Mouse (Mus musculus) megakaryocyte-erythroid progenitor cell, adult 5-6 weeks (primary cell): ENCODE measurements around the gene Fpgs. TPM values are rescaled to one million over a fixed set of nuclear protein-coding genes. Genes with fewer than 3 reads are reported as not detected.

Experiments
- ATAC-seq: replicated peaks from 2 replicates; pipeline ENCODE4 v1.8.0; 2016; ENCODE audit warnings: mild to moderate bottlenecking, inconsistent platforms; ENCODE audit not compliant: severe bottlenecking, poor library complexity, low FRiP score, low TSS enrichment
- total RNA-seq, 2 experiments: library from RNA; stranded (forward) in 1 of 2; stranded (reverse) in 1 of 2; fragments of 200-1000, 215-1000 nt in 1 of 2; fragments of >200 nt in 1 of 2; fragmentation: Nextera tagmentation in 1 of 2; gene quantifications; 2 replicates each; pipeline ENCODE4 v1.2.3; 2014 to 2017

Gene Fpgs
- total RNA-seq, 2 experiments from 2014 or later = 66.1 to 96.1 TPM

DNA sequence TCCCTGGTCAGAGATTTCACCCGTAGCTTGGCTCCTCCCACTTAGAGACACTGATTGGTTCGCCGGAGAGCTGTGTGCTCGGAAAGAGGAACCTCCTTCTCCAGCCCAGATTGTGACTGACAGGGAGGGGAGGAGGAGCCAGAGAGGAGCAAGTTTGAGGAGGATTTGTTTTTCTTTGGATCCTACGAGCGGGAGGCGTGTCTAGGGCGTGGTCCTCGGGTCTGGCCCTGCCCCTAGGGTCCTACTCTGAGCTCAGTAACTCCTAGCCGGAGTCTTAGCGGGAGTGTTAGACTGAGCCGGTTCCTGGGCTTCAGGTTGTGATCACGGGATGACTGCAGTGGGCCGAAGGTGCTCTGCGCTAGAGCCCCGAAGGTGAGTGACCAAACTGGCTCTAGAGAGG lies 23.5 kb upstream of the Fpgs start:
- ATAC-seq = peak; percentile 99

DNA sequence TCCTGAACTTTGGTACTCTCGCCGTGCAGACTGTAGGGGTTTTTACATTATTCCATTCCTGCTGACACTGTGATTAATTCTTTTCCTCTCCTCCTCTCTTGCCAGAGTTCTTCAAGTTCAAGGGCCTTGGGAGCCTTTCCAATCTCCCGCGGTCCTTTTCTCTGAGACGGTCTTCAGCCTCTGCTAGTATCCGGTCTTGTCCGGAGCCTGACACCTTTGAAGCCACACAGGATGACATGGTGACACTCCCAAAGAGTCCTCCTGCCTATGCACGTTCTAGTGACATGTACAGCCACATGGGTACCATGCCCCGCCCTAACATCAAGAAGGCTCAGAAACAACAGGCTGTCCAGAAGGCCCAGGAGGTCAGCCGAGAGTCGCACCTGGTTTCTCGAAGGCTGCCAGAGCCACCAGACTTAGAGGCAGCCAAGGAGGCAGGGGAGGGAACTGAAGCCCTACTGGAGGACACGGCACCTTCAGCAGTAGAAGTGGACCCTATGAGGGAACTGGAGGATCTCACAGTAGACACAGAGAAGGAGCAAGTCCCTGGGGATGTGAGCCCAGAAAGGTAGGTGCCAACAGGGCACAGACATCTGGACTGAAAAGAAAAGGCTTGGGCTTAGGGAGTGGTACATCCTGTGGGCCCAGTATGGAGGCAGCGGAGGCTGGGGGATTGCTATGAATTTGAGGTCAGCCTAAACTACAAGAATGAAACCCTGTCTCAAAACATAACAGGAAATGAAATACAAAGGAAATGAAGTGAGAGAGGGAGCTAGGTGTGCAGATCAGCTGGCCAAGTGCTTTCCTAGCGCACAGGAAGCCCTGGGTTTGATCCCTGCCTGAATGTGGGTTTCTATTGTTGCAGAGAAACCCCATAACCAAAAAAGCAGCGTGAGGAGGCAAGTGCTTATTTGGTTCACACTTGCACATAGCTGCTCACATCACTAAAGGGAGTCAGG lies 21.2 kb upstream of the Fpgs start:
- ATAC-seq = no peak

DNA sequence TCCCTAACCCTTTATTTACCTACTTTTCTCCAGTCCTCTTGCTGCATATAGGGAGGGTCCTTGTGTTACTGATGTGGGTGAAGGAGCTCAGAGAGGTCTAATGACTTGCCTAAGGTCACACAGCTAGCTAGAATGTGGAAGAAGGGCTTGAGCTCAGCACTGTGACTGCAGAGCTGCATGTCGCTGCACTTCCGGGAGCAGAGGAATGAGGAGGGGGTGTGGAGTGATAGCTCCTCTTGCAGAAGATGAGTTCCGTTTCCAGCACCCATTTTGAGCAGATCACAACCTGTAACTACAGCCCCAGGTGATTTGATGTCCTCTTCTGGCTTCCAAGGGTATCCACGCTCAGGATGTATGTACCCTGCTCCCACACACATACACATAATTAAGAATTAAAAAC lies 20.2 kb upstream of the Fpgs start:
- no peak for ATAC-seq

DNA sequence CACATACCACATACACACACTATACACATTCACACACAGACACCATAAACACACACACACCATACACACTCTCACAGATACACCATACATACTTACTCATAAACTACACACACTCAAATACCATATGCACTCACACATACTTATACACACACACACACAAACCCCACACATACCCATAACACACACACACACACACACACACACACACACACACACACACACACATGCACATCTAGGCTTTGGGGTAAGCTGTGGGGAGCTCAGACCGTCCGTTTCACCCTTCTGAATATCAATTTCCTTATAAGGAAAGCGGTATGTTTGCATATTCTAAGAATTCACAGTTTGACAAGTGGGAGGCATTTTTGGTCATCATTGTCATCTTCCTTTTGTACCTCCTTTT lies 18.6 kb upstream of the Fpgs start:
- ATAC-seq = no peak

DNA sequence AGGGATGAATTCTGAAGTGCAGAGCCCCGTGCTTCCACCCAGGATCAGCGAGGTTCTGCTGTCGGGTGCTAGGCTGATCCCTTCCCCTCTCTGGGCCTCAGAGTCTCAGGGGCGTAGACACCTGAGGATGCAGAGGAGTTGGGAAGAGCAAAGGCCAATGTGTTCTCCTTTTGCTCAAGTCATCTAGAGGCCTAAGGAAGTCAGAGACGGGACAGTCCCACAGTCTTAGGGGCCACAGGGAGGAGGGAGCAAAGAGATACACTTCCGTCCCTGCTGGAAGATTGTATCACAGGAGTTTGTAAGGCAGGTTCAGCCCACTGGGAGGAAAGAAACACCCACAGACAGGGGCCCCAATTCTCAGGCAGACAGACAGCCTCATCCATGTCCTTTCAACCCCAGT lies 18.1 kb upstream of the Fpgs start:
- ATAC-seq = 0 out of 2 replicates have a peak, but pooled peaks have one; percentile 35

DNA sequence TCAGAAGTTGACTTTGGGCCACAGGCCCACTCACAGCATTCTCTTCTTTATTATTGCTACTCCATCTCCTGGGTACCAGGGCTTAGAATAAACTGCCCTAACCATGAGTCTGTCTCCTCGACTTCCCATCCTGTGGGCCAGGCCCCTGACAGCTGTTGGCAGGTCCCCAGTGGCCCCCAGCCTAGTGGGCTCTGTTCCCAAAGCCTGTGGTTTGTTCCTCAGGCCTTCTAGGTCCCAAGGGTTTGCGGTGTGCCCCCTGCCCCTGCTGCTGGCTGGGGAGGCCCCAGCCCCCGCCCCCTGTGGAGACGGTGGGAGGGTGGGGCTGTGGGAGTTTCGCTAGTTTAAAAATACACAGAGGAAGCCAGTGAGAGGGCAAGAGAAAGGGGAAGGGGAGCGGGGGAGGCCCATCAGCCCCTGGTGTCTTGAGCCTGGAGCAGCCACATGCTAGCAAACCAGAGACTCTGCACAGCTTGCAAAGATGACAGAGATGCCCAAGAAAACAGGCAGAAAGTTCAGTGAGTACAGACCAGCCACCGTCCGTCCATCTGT lies 16.8 kb upstream of the Fpgs start, which contains the start of gene Sh2d3c:
Gene Sh2d3c (plus strand): TSS at position 375 of the 549 bp plus-strand sequence.
- no peak for ATAC-seq

- no peak for ATAC-seq
Measured at GRCm38 (mm10) chr2:32720053-32720452, 16.1 kb upstream of the Fpgs start.

DNA sequence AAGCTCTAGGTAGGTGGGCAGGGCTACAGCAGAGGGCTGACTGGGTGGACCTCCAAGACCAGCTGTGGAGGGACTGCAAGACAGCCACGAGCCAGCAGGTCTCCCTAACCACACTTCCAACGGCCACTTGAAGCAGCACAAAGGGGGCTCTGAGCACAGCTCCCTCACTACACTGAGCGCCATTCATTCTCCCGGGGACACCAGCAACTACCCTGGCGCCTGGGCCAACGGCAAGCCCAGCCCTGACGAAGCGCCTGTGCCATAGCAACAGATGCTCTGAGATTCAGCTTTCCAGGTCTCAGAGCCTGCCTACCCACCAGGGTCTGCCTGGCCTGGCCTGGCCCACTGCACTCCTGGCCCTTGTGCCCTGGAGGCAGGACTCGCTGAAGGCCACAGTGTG lies 14.8 kb upstream of the Fpgs start:
- ATAC-seq = no peak

DNA sequence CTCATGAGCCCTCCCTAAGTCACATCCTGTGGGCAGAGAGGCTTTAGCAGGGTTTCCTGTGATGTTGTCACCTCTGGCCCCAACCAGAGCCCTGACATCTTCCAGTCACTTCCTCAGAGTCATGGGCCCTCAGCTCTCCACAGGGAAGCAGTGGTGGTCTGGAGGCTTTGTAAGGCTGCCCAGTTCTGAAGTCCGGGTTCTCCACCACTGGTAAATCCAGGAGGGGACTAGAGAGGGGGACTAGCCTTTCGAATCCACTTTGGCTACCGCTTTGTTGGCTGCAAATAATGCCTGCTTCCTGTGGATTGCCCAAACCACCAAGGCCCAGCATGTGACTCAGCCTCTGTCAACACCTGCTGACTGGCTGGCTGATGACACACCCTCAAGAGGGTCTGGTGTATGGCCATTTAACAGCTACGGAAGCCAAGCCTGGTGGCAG lies 11.1 kb upstream of the Fpgs start:
- 0 out of 2 replicates have a peak, but pooled peaks have one; percentile 18 for ATAC-seq

- ATAC-seq = no peak
Measured at GRCm38 (mm10) chr2:32714117-32714986, 10.4 kb upstream of the Fpgs start.

DNA sequence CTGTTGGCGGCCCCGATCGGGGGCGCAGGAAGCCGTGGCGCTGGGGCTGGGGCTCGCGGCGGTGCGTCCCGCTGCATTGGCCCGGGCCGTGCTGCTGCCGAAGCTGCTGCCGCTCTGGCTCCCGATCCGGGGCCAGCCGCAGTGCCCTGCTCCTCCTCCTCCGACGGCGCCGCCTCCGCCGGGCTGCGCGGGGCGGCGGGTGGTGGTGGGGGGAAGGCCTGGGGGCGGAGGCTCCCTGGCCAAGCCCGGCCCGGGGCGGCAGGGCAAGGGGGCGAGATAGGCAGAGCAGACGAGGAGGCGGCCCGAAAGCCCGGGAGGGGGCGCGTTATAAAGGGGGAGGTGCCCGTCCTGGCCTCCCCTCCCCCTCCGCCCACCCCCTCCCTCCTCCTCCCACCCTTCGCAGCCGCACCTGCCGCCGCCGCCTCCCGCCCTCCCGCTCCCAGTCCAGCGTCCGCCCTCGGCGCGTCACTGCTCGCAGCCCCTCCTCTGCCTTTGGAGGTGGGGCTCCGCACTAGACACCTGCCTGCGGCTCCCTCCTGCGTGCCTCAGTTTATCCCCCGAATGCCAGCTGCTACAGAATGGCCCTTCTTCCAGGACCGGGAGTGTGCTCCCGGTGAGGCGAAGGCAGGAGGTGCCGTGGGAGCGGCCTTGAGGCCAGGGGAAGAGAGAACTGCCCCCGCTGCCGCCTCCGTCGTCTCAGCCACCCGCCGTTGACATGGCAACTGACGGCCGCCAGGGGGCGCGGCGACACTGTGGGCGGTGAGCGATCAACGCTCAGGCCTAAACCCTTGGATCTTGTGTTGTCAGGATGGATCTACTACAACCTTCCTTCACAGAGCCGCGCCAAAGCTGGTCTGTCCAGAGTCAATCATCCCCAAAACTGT lies 9.2 kb upstream of the Fpgs start, which contains the start of gene Cdk9:
Gene Cdk9 (minus strand): TSS at position 143 of the 884 bp plus-strand sequence.
- ATAC-seq = peak; percentile 76

DNA sequence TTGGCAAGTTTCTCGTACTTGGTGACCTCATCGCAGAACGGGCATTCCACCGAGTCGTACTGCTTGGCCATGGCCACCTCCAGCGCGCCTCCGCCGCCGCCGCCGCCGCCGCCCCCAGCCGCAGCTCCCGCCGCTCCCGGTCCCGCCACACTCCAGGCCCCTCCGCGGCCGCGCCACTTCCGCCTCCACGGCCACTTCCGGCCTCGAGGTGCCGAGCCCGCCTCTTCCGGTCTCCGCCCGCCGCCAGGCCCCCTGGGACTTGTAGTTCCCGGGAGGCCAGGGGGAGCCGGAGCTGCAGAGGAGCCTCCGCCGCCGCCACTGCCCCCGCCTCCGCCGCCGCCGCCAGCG lies 8.6 kb upstream of the Fpgs start:
- ATAC-seq = peak; percentile 54

- peak; percentile 52 for ATAC-seq
Measured at GRCm38 (mm10) chr2:32712108-32712551, 8.2 kb upstream of the Fpgs start.

GRCm38 (mm10) chr2:32711301-32712056 lies 7.5 kb upstream of the Fpgs start:
- no peak for ATAC-seq

DNA sequence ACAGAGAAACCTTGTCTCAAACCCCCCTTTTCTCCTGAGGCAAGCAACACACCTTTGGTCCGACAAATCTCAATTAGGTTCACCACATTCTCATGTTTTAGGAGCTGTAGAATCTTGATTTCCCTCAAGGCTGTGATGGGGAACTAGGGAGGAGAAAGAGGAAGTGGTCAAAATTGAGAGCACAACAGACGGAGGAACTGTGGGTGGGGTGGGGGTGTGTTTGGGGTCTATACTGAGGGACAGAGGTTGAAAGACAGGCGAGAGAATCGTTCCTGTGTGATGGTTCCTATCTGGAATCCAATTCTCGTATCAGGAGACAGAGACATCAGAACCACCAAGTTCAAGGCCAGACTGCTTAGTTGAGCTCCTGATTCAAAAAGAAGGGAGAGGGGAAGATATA lies 6.5 kb upstream of the Fpgs start:
- no peak for ATAC-seq

DNA sequence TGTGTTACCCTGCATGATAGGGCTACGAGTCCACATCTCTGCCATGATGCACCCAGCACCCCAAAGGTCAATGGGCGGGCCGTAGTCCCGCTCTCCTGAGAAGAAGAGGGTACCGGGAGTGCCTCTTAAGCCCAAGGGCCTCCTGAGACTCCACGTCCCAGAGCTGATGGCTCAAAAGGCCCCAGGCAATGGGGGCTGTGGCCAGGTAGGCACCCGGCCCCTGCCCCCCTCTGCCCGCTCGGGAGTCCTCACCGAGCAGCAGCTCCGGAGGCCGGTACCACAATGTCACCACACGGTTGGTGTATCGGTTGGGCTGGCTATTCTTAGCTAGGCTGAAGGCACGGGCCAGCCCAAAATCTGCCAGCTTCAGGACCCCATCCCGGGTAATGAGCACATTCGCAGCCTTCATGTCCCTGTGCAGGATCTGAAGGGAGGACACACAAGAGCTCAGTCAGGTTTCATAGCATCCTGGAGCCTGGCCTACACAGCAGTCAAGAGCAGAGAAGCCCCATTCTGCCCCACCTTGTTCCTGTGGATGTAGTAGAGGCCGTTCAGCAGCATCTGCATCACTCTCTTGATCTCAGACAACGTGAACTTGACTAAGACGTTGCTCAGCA lies 5.7 kb upstream of the Fpgs start:
- ATAC-seq = no peak

DNA sequence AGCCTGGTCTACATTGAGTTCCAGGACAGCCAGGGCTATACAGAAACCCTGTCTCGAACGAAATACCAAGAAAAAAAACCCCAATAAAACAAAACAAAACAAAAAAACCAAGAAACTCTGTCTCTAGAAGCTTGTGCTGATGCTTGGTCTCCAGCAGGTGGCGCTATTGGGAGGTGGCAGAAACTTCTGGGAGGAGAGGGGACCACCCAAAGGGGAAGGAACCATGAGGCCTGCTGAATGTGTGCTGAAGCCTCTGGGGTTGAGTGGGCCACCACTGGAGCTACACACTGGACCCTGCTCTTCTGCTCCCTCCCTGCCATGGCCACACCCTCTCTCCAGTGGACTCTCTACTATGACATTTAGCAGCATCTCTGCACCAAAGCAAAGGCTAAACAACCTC lies 4.7 kb upstream of the Fpgs start:
- no peak for ATAC-seq

GRCm38 (mm10) chr2:32706971-32707370 lies 3.0 kb upstream of the Fpgs start:
- ATAC-seq = no peak
